Mouse (Mus musculus): ENCODE results near the gene Cacna2d3.

Cacna2d3 gene

GRCm38 (mm10) chr14:28980482-28980881 is 741.2 kb downstream of the Cacna2d3 start:
- WGBS = 60% methylated on average over 3 of the region's 3 CpGs

DNA sequence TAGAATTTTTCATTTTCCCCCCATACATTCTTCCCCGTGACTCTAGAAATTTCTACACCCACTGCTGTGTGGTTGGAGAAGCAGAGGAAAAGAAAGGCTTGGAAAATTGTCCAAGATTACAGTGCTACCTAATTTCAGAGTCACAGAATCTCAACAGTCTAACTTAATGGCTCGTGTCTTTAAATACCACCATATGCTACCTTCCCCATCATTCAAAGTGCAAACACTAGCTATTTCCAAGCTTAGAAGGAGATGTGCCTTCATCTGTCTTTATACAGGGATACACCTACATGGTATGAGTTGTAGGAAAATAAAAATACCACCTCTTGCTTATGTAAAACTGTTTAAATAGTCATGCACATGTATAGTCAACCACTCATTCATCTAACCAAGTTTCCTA is 742.4 kb downstream of the Cacna2d3 start:
- WGBS = 44% methylated on average over 2 of the region's 2 CpGs

GRCm38 (mm10) chr14:28972620-28973019 is 749.0 kb downstream of the Cacna2d3 start:
- 53% methylated on average over 5 of the region's 5 CpGs for WGBS

- WGBS = 50% methylated on average over 4 of the region's 4 CpGs
These were observed 752.4 kb downstream of the Cacna2d3 start for GRCm38 (mm10) chr14:28969247-28969646.

GRCm38 (mm10) chr14:28961379-28961778 is 760.3 kb downstream of the Cacna2d3 start:
- WGBS = 70% methylated on average over 5 of the region's 5 CpGs

DNA sequence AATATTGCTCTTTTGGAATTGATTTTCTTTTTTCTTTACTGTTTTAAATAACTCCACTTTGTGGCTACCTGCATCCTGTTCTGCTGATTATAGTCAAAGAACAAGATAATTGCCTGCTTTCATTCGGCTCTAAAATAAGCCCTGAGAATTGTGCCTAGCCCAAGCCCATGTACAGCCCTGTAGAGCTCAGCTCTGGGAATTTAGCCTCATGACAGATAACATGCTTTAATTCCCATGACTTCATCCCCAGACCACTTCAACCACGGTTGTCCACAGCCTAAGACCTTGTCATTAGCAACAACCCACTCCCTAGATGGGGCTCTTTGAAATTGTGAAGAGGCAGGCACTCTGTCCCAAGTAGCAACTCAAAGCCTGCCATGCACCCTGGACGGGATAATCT is 762.6 kb downstream of the Cacna2d3 start:
- 53% methylated on average over 3 of the region's 3 CpGs for WGBS

DNA sequence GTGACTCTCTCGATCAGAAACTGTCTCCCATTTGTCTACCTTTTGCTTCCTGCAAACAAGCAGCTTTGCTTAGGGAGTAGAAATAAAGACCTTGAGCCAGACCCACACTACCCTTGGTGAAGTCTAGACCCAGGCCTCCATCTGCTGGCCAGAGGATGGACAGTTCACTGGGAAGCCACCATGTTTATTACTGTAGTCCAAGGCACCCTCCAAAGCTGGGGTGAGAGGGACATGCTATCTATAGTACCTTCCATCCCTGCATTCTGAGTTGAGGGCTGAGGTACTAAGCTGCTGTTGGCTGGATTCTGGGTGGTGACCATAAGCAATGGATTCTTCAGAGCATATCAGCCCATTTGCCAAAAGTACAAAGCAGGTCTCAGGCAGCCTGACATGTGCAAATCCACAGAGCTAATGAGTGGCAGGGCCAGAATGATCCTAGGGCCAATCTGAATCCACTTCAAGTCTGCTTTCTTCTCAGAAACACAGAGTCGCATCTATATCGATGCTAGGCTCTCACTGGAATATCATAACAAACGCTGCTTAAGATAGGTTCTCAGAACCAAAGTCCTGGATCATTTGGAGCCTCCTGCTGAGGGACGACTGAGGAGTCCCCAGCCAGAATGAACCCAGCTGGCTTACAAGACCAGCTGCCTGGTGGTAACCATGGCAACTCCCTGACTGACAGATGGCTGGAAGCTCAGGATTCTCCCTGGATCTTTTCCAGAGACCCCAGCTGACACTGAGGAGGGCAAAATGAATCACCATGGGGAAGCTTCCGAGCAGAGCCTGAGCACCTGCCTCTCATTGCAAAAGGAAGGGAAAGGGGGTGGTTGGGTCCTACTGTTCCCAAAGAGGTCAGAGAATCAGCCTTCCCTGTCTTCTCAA is 763.3 kb downstream of the Cacna2d3 start:
- WGBS = 30% methylated on average over 6 of the region's 6 CpGs

- 60% methylated on average over 3 of the region's 3 CpGs for WGBS
These were observed 766.5 kb downstream of the Cacna2d3 start for GRCm38 (mm10) chr14:28955181-28955580.

- 64% methylated on average over 3 of the region's 3 CpGs for WGBS
These were observed 767.1 kb downstream of the Cacna2d3 start for GRCm38 (mm10) chr14:28954588-28954987.

- 78% methylated on average over 6 of the region's 6 CpGs for WGBS
These were observed 767.6 kb downstream of the Cacna2d3 start for GRCm38 (mm10) chr14:28954086-28954485.

GRCm38 (mm10) chr14:28953409-28953808 is 768.3 kb downstream of the Cacna2d3 start:
- 76% methylated on average over 5 of the region's 5 CpGs for WGBS

GRCm38 (mm10) chr14:28950499-28950898 is 771.2 kb downstream of the Cacna2d3 start:
- WGBS = 87% methylated on average over 2 of the region's 2 CpGs

DNA sequence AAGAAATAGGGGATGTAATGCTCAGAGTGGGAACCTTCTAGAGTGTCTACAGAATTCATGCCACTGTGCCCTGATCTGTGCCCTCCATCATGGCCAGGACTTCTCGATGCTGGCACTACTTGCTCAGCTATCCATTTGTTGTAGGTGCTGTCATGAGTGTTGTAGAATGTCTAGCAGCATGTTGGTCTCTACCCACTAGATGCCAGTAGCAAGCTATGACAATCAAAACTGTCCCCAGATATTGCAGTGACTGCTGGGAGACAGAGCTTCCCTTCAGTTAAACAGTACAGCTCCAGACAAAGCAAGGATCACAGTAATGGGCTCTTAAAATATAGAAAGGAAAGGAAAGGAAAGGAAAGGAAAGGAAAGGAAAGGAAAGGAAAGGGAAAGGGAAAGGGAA is 771.9 kb downstream of the Cacna2d3 start:
- WGBS = 87% methylated on average over 1 of the region's 1 CpGs

- WGBS = 60% methylated on average over 7 of the region's 7 CpGs
These were observed 773.4 kb downstream of the Cacna2d3 start for GRCm38 (mm10) chr14:28948019-28948850.

GRCm38 (mm10) chr14:28932746-28933293 is 788.8 kb downstream of the Cacna2d3 start:
- 94% methylated on average over 1 of the region's 1 CpGs for WGBS

DNA sequence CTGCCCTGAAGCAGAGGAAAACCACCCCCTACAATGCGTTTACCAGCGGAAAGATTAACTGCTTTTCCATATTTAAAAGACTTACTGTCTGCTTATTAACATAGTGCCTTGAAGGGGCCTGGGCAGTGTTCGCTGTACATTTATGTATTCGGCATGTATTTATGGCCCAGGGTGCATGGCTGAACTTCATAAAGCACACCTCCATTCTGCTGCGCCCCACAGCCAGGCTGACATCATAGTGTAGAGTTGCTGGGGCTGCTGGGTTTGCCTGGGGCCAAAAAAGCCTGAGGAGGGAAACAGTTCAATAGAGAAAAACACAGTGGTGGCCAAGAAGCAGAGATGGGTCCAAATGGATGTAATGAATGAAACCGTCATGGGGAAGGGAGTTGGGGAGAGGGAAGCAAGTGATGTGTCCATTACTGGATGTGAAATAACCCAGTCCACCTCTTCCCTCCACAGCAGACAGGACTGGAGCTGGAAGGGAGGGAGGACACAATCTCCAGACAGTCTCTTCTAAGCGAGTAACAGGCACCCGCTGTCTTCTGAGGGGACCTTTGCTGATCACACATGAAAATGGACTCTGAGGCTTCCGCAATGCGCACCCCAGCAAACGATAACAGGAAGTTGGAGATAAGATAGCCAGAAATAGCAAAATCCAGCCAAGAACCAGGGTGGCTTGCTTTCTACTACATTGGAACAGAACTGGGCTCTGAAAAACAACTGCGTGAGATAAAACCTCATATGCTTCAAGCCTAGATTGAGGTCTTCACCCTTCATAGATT is 798.3 kb downstream of the Cacna2d3 start:
- WGBS = 83% methylated on average over 12 of the region's 12 CpGs

DNA sequence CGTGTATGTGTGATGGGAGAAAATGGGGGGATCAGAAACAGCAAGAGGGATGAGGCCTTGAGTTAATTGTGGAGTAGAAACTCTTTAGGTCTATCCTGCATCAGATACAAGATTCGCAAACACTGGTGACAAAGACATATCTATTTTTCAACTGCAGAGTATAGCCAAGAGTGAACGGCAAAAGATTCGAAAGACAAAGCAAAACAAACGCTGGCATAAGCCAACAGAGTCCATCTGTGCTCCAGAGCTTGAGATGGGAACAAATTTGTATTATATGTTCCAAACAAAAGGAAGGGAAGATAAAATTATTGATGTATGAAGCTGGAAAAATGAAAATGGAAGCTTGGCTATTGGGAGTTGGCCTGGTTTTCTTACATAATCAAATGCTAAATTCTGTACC is 802.8 kb downstream of the Cacna2d3 start:
- WGBS = 51% methylated on average over 5 of the region's 5 CpGs

DNA sequence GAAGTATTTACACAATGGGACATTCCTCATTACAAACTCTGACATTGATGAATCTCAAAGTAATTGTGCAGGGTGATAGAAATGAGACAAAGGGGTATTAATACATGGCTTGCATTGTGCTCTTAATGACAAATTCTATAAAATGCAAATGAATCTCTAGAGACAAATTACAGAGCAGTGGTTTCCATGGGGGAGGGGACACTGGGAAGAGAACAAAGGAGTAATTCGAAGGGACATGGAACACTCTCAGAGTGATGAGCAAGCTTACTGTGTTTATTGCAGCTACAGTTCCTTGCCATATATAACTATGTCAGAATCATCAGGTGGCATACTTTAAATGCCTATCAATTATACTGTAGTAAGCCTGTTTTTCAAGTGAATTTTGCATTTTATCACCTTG is 806.7 kb downstream of the Cacna2d3 start:
- WGBS = 40% methylated on average over 1 of the region's 1 CpGs

DNA sequence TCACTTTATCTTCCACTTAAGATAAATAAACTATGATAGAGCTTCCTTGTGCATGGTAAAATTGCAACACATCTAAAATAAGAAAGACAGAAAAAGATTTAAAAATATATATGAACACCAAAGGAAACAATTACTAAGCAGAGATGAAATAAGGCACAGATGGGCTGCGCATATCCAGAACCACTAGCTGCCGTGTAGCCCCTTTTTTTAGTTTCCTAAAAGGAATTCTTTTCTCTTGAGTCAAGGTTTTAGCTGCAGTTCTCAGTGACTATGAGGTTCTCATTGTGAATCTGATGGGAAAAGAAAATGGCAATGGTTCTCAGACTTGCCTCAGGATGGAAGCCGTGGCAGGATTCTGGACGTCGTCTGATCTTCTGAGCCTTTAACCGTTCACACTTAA is 814.0 kb downstream of the Cacna2d3 start:
- 55% methylated on average over 6 of the region's 6 CpGs for WGBS

- WGBS = 82% methylated on average over 3 of the region's 3 CpGs
These were observed 829.1 kb downstream of the Cacna2d3 start for GRCm38 (mm10) chr14:28892530-28892929.

GRCm38 (mm10) chr14:28887373-28887772 is 834.3 kb downstream of the Cacna2d3 start:
- 96% methylated on average over 1 of the region's 1 CpGs for WGBS

GRCm38 (mm10) chr14:28886661-28887060 is 835.0 kb downstream of the Cacna2d3 start:
- 68% methylated on average over 4 of the region's 4 CpGs for WGBS

Data from cerebral cortex, adult 2 months (tissue).